Mouse (Mus musculus) olfactory bulb, adult 2 months (tissue): ENCODE results near the gene Ndufv2. TPM values are rescaled to one million over a fixed set of nuclear protein-coding genes. Genes with fewer than 3 reads are reported as not detected.
"Not testable (repeated sequence)": the region's sequence is repeated elsewhere in the genome, so short reads cannot be mapped to it uniquely, and the experiment has no call there.

ENCODE experiments used
- H3K27ac ChIP-seq: fragments of 200-500 bp; 2 replicates; pipeline ENCODE4 v1.5.1; 2012; ENCODE audit warnings: low read depth, low read length; ENCODE audit not compliant: insufficient read depth
- H3K4me1 ChIP-seq: fragments of 200-500 bp; 2 replicates; pipeline ENCODE4 v1.6.1; 2012; ENCODE audit warnings: low read length; ENCODE audit not compliant: control insufficient read depth, insufficient read depth
- H3K4me3 ChIP-seq: fragments of 200-500 bp; 2 replicates; pipeline ENCODE4 v1.5.1; 2012; ENCODE audit warnings: mild to moderate bottlenecking, low read depth, low read length, moderate library complexity; ENCODE audit not compliant: insufficient read depth
- CTCF ChIP-seq: fragments of 200-500 bp; IDR thresholded peaks from 2 replicates; pipeline ENCODE4 v1.5.1; 2012; ENCODE audit warnings: low read depth, mild to moderate bottlenecking, low read length, moderate library complexity; ENCODE audit not compliant: insufficient read depth
- POLR2A ChIP-seq: fragments of 200-500 bp; IDR thresholded peaks from 2 replicates; pipeline ENCODE4 v1.6.1; 2012; ENCODE audit warnings: mild to moderate bottlenecking, low read depth, low read length, moderate library complexity; ENCODE audit not compliant: insufficient read depth
- WGBS: fragments of 180-500 bp; shearing (Covaris S2); methylation state at CpG from one replicate; pipeline ENCODE4 v1.1.7; 2018; 5-methylcytosine and 5-hydroxymethylcytosine counted together
- polyA plus RNA-seq: library from polyadenylated mRNA; stranded (reverse); fragments of >200 nt; gene quantifications from 2 replicates; pipeline ENCODE4 v1.2.4, GENCODE M21; 2012; ENCODE audit warnings: low replicate concordance; ENCODE audit not compliant: missing spikeins, insufficient read depth, insufficient read length

Ndufv2 gene
- polyA plus RNA-seq, 1 experiment = not detected

- no peak for TF ChIP-seq CTCF
- WGBS = 93% methylated on average over 4 of the region's 4 CpGs
- H3K4me3 ChIP-seq = no peak overlapping the region
- 0 out of 2 replicates have a peak, but pooled peaks cover 2% of the 10 kb centered on the region for H3K4me1 ChIP-seq
- no peak overlapping the region for H3K27ac ChIP-seq
Observed at GRCm38 (mm10) chr17:66065115-66065514, 36.2 kb downstream of the Ndufv2 start.

GRCm38 (mm10) chr17:66061241-66061938 is 40.0 kb downstream of the Ndufv2 start:
- WGBS = 42% methylated on average over 8 of the region's 8 CpGs
- Histone ChIP-seq H3K4me1 (0 out of 2 replicates have a peak, but pooled peaks cover 2% of the 10 kb centered on the region), H3K4me3 (no peak overlapping the region), H3K27ac (no peak overlapping the region)
- TF ChIP-seq POLR2A (no peak), CTCF (no peak)

GRCm38 (mm10) chr17:66058160-66058559 is 43.2 kb downstream of the Ndufv2 start:
- H3K27ac ChIP-seq = no peak overlapping the region
- H3K4me1 ChIP-seq = peaks cover 6% of the 10 kb centered on the region
- WGBS = 97% methylated on average over 4 of the region's 4 CpGs
- TF ChIP-seq POLR2A (no peak), CTCF (no peak)
- no peak overlapping the region for H3K4me3 ChIP-seq

GRCm38 (mm10) chr17:66057145-66057544 is 44.2 kb downstream of the Ndufv2 start:
- H3K4me1 ChIP-seq = peaks cover 6% of the 10 kb centered on the region
- 95% methylated on average over 2 of the region's 2 CpGs for WGBS
- no peak overlapping the region for H3K27ac ChIP-seq

GRCm38 (mm10) chr17:66053349-66053748 is 48.0 kb downstream of the Ndufv2 start:
- Histone ChIP-seq H3K27ac (no peak overlapping the region), H3K4me1 (peaks cover 4% of the 10 kb centered on the region), H3K4me3 (no peak overlapping the region)
- 45% methylated on average over 4 of the region's 4 CpGs for WGBS
- TF ChIP-seq POLR2A = no peak
- no peak for TF ChIP-seq CTCF

More at GRCm38 (mm10) chr17:66057145-66057544, 44.2 kb downstream of the Ndufv2 start:
- no peak overlapping the region for H3K4me3 ChIP-seq
- no peak for TF ChIP-seq POLR2A
- TF ChIP-seq CTCF = no peak

GRCm38 (mm10) chr17:66048795-66049194 is 52.6 kb downstream of the Ndufv2 start:
- 78% methylated on average over 4 of the region's 4 CpGs for WGBS
- H3K4me1 ChIP-seq = peaks cover 4% of the 10 kb centered on the region
- H3K4me3 ChIP-seq = no peak overlapping the region
- TF ChIP-seq CTCF (no peak), POLR2A (no peak)
- no peak overlapping the region for H3K27ac ChIP-seq

- TF ChIP-seq POLR2A (no peak), CTCF (no peak)
- WGBS = 80% methylated on average over 5 of the region's 5 CpGs
- Histone ChIP-seq H3K4me3 (no peak overlapping the region), H3K27ac (no peak overlapping the region), H3K4me1 (peaks cover under 1% of the 10 kb centered on the region; the same call in 1 of the 2 replicates)
Observed at GRCm38 (mm10) chr17:66048199-66048598, 53.2 kb downstream of the Ndufv2 start.

GRCm38 (mm10) chr17:66043679-66044078 is 57.7 kb downstream of the Ndufv2 start:
- not testable (repeated sequence) for H3K27ac ChIP-seq, H3K4me3 ChIP-seq, H3K4me1 ChIP-seq
- 90% methylated on average over 4 of the region's 4 CpGs for WGBS

GRCm38 (mm10) chr17:66041020-66041419 is 60.3 kb downstream of the Ndufv2 start:
- H3K4me3 ChIP-seq = no peak overlapping the region
- WGBS = 90% methylated on average over 5 of the region's 5 CpGs
- no peak for TF ChIP-seq CTCF
- no peak for TF ChIP-seq POLR2A
- H3K27ac ChIP-seq = no peak overlapping the region
- H3K4me1 ChIP-seq = no peaks in the 10 kb centered on the region; the same call in 1 of the 2 replicates
